Mouse (Mus musculus): ENCODE measurements around the gene Prdm16. TPM values are rescaled to one million over a fixed set of nuclear protein-coding genes. Genes with fewer than 3 reads are reported as not detected.
A peak's percentile ranks its signal among the peaks of the same experiment; 100 is the strongest.

The Prdm16 gene
- polyA plus RNA-seq, 1 experiment from 2014 or later = 17.5 TPM

GRCm38 (mm10) chr4:154480544-154481260, 156.0 kb downstream of the Prdm16 start:
- Histone ChIP-seq H3K36me3 (no peaks in the 10 kb centered on the region), H3K27ac (peak overlapping the region; percentile 19; the same call in 1 of the 2 replicates), H3K4me1 (peaks cover 40% of the 10 kb centered on the region), H3K9me3 (no peaks in the 10 kb centered on the region), H3K4me2 (no peak overlapping the region), H3K27me3 (0 out of 2 replicates have a peak, but pooled peaks cover 2% of the 10 kb centered on the region), H3K9ac (no peak overlapping the region), H3K4me3 (no peak overlapping the region)
- ATAC-seq (ENCODE audit: insufficient number of reproducible peaks, low FRiP score, low TSS enrichment, low read depth) = peak; percentile 45; the same call in 1 of the 2 replicates
- 51% methylated on average over 9 of the region's 9 CpGs for WGBS

GRCm38 (mm10) chr4:154480143-154480542, 156.5 kb downstream of the Prdm16 start:
- Histone ChIP-seq H3K9me3 (no peaks in the 10 kb centered on the region), H3K36me3 (no peaks in the 10 kb centered on the region), H3K27me3 (0 out of 2 replicates have a peak, but pooled peaks cover 2% of the 10 kb centered on the region), H3K4me2 (no peak overlapping the region), H3K9ac (no peak overlapping the region), H3K4me1 (peaks cover 40% of the 10 kb centered on the region), H3K27ac (0 out of 2 replicates have a peak overlapping the region, but pooled peaks have one; percentile 19), H3K4me3 (no peak overlapping the region)
- ATAC-seq (ENCODE audit: insufficient number of reproducible peaks, low FRiP score, low TSS enrichment, low read depth) = 0 out of 2 replicates have a peak, but pooled peaks have one; percentile 36
- 52% methylated on average over 15 of the region's 15 CpGs for WGBS

GRCm38 (mm10) chr4:154478933-154479613, 157.6 kb downstream of the Prdm16 start:
- no peak for ATAC-seq (ENCODE audit: insufficient number of reproducible peaks, low FRiP score, low TSS enrichment, low read depth)
- H3K4me1 ChIP-seq = peaks cover 40% of the 10 kb centered on the region
- no peaks in the 10 kb centered on the region for H3K9me3 ChIP-seq
- no peak overlapping the region for H3K4me2 ChIP-seq
- H3K4me3 ChIP-seq = no peak overlapping the region
- H3K36me3 ChIP-seq = no peaks in the 10 kb centered on the region
- peaks cover 11% of the 10 kb centered on the region; the same call in 1 of the 2 replicates for H3K27me3 ChIP-seq
- no peak overlapping the region for H3K9ac ChIP-seq
- WGBS = 79% methylated on average over 8 of the region's 8 CpGs
- no peak overlapping the region for H3K27ac ChIP-seq

- Histone ChIP-seq H3K4me2 (no peak overlapping the region), H3K4me1 (peaks cover 32% of the 10 kb centered on the region), H3K36me3 (no peaks in the 10 kb centered on the region), H3K4me3 (no peak overlapping the region), H3K27me3 (peaks cover 28% of the 10 kb centered on the region), H3K27ac (no peak overlapping the region), H3K9me3 (no peaks in the 10 kb centered on the region), H3K9ac (no peak overlapping the region)
- WGBS = 26% methylated on average over 25 of the region's 25 CpGs
- ATAC-seq (ENCODE audit: insufficient number of reproducible peaks, low FRiP score, low TSS enrichment, low read depth) = no peak
Measured at GRCm38 (mm10) chr4:154473571-154474307, 162.9 kb downstream of the Prdm16 start.

- ATAC-seq (ENCODE audit: insufficient number of reproducible peaks, low FRiP score, low TSS enrichment, low read depth) = no peak
- WGBS = 34% methylated on average over 8 of the region's 8 CpGs
- H3K36me3 ChIP-seq = no peaks in the 10 kb centered on the region
- no peak overlapping the region for H3K9ac ChIP-seq
- no peak overlapping the region for H3K27ac ChIP-seq
- H3K4me3 ChIP-seq = no peak overlapping the region
- H3K9me3 ChIP-seq = no peaks in the 10 kb centered on the region
- H3K4me1 ChIP-seq = peaks cover 32% of the 10 kb centered on the region
- H3K27me3 ChIP-seq = peaks cover 28% of the 10 kb centered on the region
- no peak overlapping the region for H3K4me2 ChIP-seq
Measured at GRCm38 (mm10) chr4:154472569-154472968, 164.1 kb downstream of the Prdm16 start.

- H3K27ac ChIP-seq = no peak overlapping the region
- peaks cover 28% of the 10 kb centered on the region for H3K27me3 ChIP-seq
- H3K4me1 ChIP-seq = peaks cover 29% of the 10 kb centered on the region
- no peak overlapping the region for H3K4me2 ChIP-seq
- ATAC-seq (ENCODE audit: insufficient number of reproducible peaks, low FRiP score, low TSS enrichment, low read depth) = no peak
- H3K9ac ChIP-seq = no peak overlapping the region
- WGBS = 28% methylated on average over 17 of the region's 17 CpGs
- H3K9me3 ChIP-seq = no peaks in the 10 kb centered on the region
- H3K36me3 ChIP-seq = no peaks in the 10 kb centered on the region
- no peak overlapping the region for H3K4me3 ChIP-seq
Measured at GRCm38 (mm10) chr4:154471447-154472101, 165.1 kb downstream of the Prdm16 start.

GRCm38 (mm10) chr4:154466305-154466704, 170.4 kb downstream of the Prdm16 start:
- WGBS = 34% methylated on average over 5 of the region's 5 CpGs

GRCm38 (mm10) chr4:154465123-154465522, 171.6 kb downstream of the Prdm16 start:
- no peak for ATAC-seq (ENCODE audit: insufficient number of reproducible peaks, low FRiP score, low TSS enrichment, low read depth)
- 70% methylated on average over 9 of the region's 9 CpGs for WGBS

More at GRCm38 (mm10) chr4:154466305-154466704, 170.4 kb downstream of the Prdm16 start:
- Histone ChIP-seq H3K27ac (no peak overlapping the region), H3K4me2 (no peak overlapping the region), H3K4me3 (no peak overlapping the region), H3K27me3 (0 out of 2 replicates have a peak, but pooled peaks cover 5% of the 10 kb centered on the region), H3K36me3 (no peaks in the 10 kb centered on the region), H3K9me3 (no peaks in the 10 kb centered on the region), H3K4me1 (peaks cover 11% of the 10 kb centered on the region), H3K9ac (no peak overlapping the region)
- ATAC-seq (ENCODE audit: insufficient number of reproducible peaks, low FRiP score, low TSS enrichment, low read depth) = no peak

GRCm38 (mm10) chr4:154460021-154460420, 176.7 kb downstream of the Prdm16 start:
- ATAC-seq (ENCODE audit: insufficient number of reproducible peaks, low FRiP score, low TSS enrichment, low read depth) = no peak
- H3K4me2 ChIP-seq = no peak overlapping the region
- H3K9ac ChIP-seq = no peak overlapping the region
- 0 out of 2 replicates have a peak, but pooled peaks cover 3% of the 10 kb centered on the region for H3K27me3 ChIP-seq
- no peak overlapping the region for H3K4me3 ChIP-seq
- no peaks in the 10 kb centered on the region for H3K9me3 ChIP-seq
- peaks cover 6% of the 10 kb centered on the region; the same call in 1 of the 2 replicates for H3K4me1 ChIP-seq
- WGBS = 53% methylated on average over 13 of the region's 13 CpGs
- no peak overlapping the region for H3K27ac ChIP-seq
- H3K36me3 ChIP-seq = no peaks in the 10 kb centered on the region

More at GRCm38 (mm10) chr4:154465123-154465522, 171.6 kb downstream of the Prdm16 start:
- H3K9ac ChIP-seq = no peak overlapping the region
- H3K9me3 ChIP-seq = no peaks in the 10 kb centered on the region
- H3K27ac ChIP-seq = no peak overlapping the region
- H3K4me3 ChIP-seq = no peak overlapping the region
- H3K4me2 ChIP-seq = no peak overlapping the region
- H3K4me1 ChIP-seq = 0 out of 2 replicates have a peak, but pooled peaks cover 4% of the 10 kb centered on the region
- no peaks in the 10 kb centered on the region for H3K27me3 ChIP-seq
- H3K36me3 ChIP-seq = no peaks in the 10 kb centered on the region

GRCm38 (mm10) chr4:154457756-154458155, 178.9 kb downstream of the Prdm16 start:
- 75% methylated on average over 3 of the region's 3 CpGs for WGBS
- H3K27me3 ChIP-seq = 0 out of 2 replicates have a peak, but pooled peaks cover 3% of the 10 kb centered on the region
- no peaks in the 10 kb centered on the region for H3K36me3 ChIP-seq
- ATAC-seq (ENCODE audit: insufficient number of reproducible peaks, low FRiP score, low TSS enrichment, low read depth) = no peak
- H3K9ac ChIP-seq = no peak overlapping the region
- H3K4me1 ChIP-seq = peaks cover 17% of the 10 kb centered on the region; the same call in 1 of the 2 replicates
- H3K4me3 ChIP-seq = no peak overlapping the region
- H3K9me3 ChIP-seq = no peaks in the 10 kb centered on the region
- no peak overlapping the region for H3K27ac ChIP-seq
- H3K4me2 ChIP-seq = no peak overlapping the region

GRCm38 (mm10) chr4:154456265-154456822, 180.3 kb downstream of the Prdm16 start:
- Histone ChIP-seq H3K9me3 (no peaks in the 10 kb centered on the region), H3K27me3 (0 out of 2 replicates have a peak, but pooled peaks cover 3% of the 10 kb centered on the region), H3K27ac (no peak overlapping the region), H3K9ac (no peak overlapping the region), H3K4me2 (no peak overlapping the region), H3K4me1 (peaks cover 15% of the 10 kb centered on the region; the same call in 1 of the 2 replicates), H3K36me3 (no peaks in the 10 kb centered on the region), H3K4me3 (no peak overlapping the region)
- WGBS = 46% methylated on average over 11 of the region's 11 CpGs
- ATAC-seq (ENCODE audit: insufficient number of reproducible peaks, low FRiP score, low TSS enrichment, low read depth) = no peak

Measured in limb, embryonic 15.5 days (tissue).